Mouse (Mus musculus): Measurements from ENCODE around the gene Olfr492.

Gene Olfr492

GRCm38 (mm10) chr7:108323574-108323973 is at the start of gene Olfr492:
Gene Olfr492, minus strand, starts transcription at chr7:108323674.
- H3K4me1 ChIP-seq (replicated peaks; ENCODE audit: low read depth, low read length), result no peaks in the 10 kb centered on the region
- H3K4me3 ChIP-seq (replicated peaks; ENCODE audit: low read length), result no peak within 1 kb of the TSS
- no peaks in the 10 kb centered on the region for H3K36me3 ChIP-seq (ENCODE audit: insufficient read depth, low read length)
- TF ChIP-seq NANOG (IDR thresholded peaks at IDR 0.05; ENCODE audit: borderline replicate concordance, low read length) (no peak), CTCF (conservative IDR thresholded peaks at IDR 0.05; ENCODE audit: low read length) (no peak), POU5F1 (IDR thresholded peaks at IDR 0.05; ENCODE audit: borderline replicate concordance, low read length) (no peak)
- H3K27me3 ChIP-seq (ENCODE audit: insufficient read depth, low read length), result no peaks in the 10 kb centered on the region
- H3K9me3 ChIP-seq (ENCODE audit: low read length), result peaks cover 12% of the 10 kb centered on the region

- Histone ChIP-seq H3K4me1 (replicated peaks; ENCODE audit: low read depth, low read length) (no peaks in the 10 kb centered on the region), H3K36me3 (ENCODE audit: insufficient read depth, low read length) (no peaks in the 10 kb centered on the region), H3K27me3 (ENCODE audit: insufficient read depth, low read length) (no peaks in the 10 kb centered on the region), H3K9me3 (ENCODE audit: low read length) (peaks cover 8% of the 10 kb centered on the region), H3K4me3 (replicated peaks; ENCODE audit: low read length) (no peak within 1 kb of the TSS)
- no peak for TF ChIP-seq POU5F1 (IDR thresholded peaks at IDR 0.05; ENCODE audit: borderline replicate concordance, low read length)
- no peak for TF ChIP-seq CTCF (conservative IDR thresholded peaks at IDR 0.05; ENCODE audit: low read length)
- TF ChIP-seq NANOG (IDR thresholded peaks at IDR 0.05; ENCODE audit: borderline replicate concordance, low read length), result no peak
These were observed 41.6 kb upstream of the Olfr492 start, which contains the start of gene Olfr494 for GRCm38 (mm10) chr7:108365035-108365434. Gene Olfr494, plus strand, starts transcription at chr7:108365335.

GRCm38 (mm10) chr7:108346879-108347278 is 23.4 kb upstream of the Olfr492 start, which contains the start of gene Olfr493:
Gene Olfr493, minus strand, starts transcription at chr7:108346979.
- Histone ChIP-seq H3K4me3 (replicated peaks; ENCODE audit: low read length) (no peak within 1 kb of the TSS), H3K9me3 (ENCODE audit: low read length) (no peaks in the 10 kb centered on the region), H3K4me1 (replicated peaks; ENCODE audit: low read depth, low read length) (no peaks in the 10 kb centered on the region), H3K27me3 (ENCODE audit: insufficient read depth, low read length) (no peaks in the 10 kb centered on the region), H3K36me3 (ENCODE audit: insufficient read depth, low read length) (no peaks in the 10 kb centered on the region)
- TF ChIP-seq POU5F1 (IDR thresholded peaks at IDR 0.05; ENCODE audit: borderline replicate concordance, low read length) (no peak), CTCF (conservative IDR thresholded peaks at IDR 0.05; ENCODE audit: low read length) (no peak), NANOG (IDR thresholded peaks at IDR 0.05; ENCODE audit: borderline replicate concordance, low read length) (no peak)

- H3K36me3 ChIP-seq (ENCODE audit: insufficient read depth, low read length), result no peaks in the 10 kb centered on the region
- TF ChIP-seq POU5F1 (IDR thresholded peaks at IDR 0.05; ENCODE audit: borderline replicate concordance, low read length), result no peak
- no peak within 1 kb of the TSS for H3K4me3 ChIP-seq (replicated peaks; ENCODE audit: low read length)
- no peaks in the 10 kb centered on the region for H3K9me3 ChIP-seq (ENCODE audit: low read length)
- no peaks in the 10 kb centered on the region for H3K27me3 ChIP-seq (ENCODE audit: insufficient read depth, low read length)
- H3K4me1 ChIP-seq (replicated peaks; ENCODE audit: low read depth, low read length), result no peaks in the 10 kb centered on the region
These were observed 10.3 kb downstream of the Olfr492 start, which contains the start of gene Olfr491 for GRCm38 (mm10) chr7:108313151-108313550. Gene Olfr491, plus strand, starts transcription at chr7:108313451.

- Histone ChIP-seq H3K4me1 (replicated peaks; ENCODE audit: low read depth, low read length) (no peaks in the 10 kb centered on the region), H3K27me3 (ENCODE audit: insufficient read depth, low read length) (no peaks in the 10 kb centered on the region), H3K36me3 (ENCODE audit: insufficient read depth, low read length) (no peaks in the 10 kb centered on the region), H3K9me3 (ENCODE audit: low read length) (no peaks in the 10 kb centered on the region), H3K4me3 (replicated peaks; ENCODE audit: low read length) (no peak within 1 kb of the TSS)
- TF ChIP-seq CTCF (conservative IDR thresholded peaks at IDR 0.05; ENCODE audit: low read length) (no peak), POU5F1 (IDR thresholded peaks at IDR 0.05; ENCODE audit: borderline replicate concordance, low read length) (no peak), NANOG (IDR thresholded peaks at IDR 0.05; ENCODE audit: borderline replicate concordance, low read length) (no peak)
These were observed 34.6 kb downstream of the Olfr492 start, which contains the start of gene Olfr490 for GRCm38 (mm10) chr7:108288834-108289233. Gene Olfr490, minus strand, starts transcription at chr7:108288934.

All from E14TG2a.4 (cell line).